Mouse (Mus musculus) large intestine, adult 2 months (tissue): ENCODE measurements at regions not wholly inside any gene's neighbourhood (a gene's known extent, or its start where the extent isn't known, plus 50 kb on each side); places are given as distances from the start of the nearest gene placed in this dataset.
"Not testable (repeated sequence)": the region's sequence is repeated elsewhere in the genome, so short reads cannot be mapped to it uniquely, and the experiment has no call there.

ENCODE experiments used
- DNase-seq: peaks from one replicate; pipeline ENCODE4 v3.0.0-alpha.2; 2012; ENCODE audit warnings: low read depth, low spot score
- WGBS: fragments of 180-500 bp; shearing (Covaris S2); methylation state at CpG from one replicate; pipeline ENCODE4 v1.1.7; 2018; 5-methylcytosine and 5-hydroxymethylcytosine counted together

DNA sequence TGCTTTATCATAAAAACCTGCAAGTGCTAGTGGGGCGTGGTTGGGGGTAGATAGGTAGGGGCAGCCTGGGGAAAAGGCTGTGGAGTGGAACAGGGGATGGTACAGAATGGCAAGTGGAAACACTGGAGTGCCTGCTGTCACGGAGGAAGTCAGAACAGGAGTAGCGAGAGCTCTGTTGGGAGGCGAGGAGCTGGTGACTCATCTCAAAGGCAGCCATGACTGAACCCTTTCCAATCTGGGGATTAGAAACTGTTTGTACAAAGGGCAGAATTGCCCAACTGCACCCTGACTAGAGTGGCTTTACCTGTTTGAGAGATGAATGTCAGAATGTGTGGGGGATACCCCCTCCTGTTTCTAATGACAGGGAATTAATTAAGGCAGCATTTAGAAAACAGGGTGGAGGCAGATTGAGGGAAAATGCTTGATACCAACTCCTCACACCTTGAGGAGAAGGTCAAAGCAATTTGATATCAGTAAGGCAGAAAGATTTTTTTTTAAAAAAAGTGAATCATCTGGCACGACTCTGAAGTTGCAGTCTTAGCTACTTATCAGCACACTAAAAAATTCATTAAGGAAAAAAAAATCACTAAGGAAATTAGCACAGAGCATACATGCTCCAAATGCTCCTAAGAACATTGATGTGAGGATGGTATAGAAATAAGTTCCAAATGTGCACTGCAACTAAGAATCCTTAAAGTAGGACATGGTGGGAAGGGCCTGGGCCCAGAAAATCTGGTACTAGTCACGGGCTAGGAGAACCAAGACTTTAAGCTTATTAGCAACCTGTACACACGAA is 54.7 kb upstream of the Usp25 start:
- WGBS, result 40% methylated on average over 7 of the region's 7 CpGs
- DNase-seq, result peak; percentile 0

DNA sequence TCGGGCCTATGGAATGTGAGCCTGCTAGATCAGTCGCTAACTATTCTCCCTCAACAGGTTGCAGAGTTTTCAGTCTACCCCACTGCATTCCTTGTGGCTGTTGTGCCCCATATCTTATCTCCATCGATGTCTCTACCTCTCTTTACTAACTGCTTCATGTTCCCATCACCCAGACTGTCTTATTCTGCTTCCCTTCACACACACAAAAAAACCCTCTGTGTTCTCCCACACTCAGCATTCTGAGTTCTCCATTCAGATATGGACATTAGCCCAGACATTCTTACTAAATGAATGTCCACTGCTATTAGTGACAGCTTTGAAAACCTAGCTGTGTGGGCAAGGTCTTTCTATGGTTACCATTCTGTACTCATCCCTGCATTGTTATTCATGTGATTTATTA is 56.0 kb upstream of the Usp25 start:
- WGBS, result 71% methylated on average over 3 of the region's 3 CpGs
- no peak for DNase-seq

DNA sequence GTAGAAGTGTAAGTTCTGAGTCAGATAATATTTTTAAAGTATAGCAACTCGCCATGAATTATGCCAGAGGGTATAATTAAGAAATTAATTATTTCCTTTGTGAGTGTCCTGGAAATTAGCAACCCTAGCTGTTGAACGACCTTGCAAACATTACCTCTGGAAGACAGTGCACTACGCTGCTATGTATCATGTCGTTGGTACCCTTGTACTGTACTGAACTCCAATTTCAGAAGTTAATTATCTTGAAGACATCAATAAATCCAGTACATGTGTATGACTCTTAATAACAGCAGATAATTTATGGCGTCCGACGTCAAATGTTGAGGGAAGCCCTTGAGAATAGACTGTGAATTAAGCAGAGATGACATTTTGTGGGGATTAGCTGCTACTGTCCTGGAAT is 56.4 kb upstream of the Usp25 start:
- 83% methylated on average over 7 of the region's 7 CpGs for WGBS
- DNase-seq, result no peak

DNA sequence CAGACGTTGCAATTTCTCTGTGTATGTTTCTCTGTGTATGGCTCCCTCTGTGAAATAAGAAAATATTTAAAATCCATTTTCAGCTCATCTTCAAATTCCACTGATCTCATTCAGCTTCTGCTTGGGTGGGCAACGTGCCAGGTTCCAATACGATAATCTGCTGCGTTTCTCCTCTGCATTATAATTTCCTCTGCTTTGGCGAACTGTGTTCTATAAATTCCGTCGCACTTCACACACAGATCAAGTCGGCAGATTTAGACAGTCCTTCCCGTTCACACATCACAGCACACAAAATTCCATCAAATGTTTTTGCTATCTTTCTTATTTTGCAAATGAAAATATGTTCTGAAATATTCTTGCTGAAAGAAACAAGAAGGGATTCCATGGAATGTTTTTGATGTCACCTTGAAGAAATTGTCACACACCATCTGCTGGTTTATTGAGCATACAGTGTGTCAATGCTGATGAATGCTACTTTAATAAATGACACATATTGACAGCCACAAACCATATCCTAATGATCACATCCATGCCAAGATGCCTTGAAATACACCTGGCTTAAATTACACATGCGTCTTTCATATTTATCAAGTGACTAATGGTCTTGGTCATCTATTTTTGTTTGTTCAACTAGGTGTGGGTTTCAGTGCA is 62.5 kb upstream of the Usp25 start:
- 67% methylated on average over 10 of the region's 10 CpGs for WGBS
- DNase-seq, result no peak

DNA sequence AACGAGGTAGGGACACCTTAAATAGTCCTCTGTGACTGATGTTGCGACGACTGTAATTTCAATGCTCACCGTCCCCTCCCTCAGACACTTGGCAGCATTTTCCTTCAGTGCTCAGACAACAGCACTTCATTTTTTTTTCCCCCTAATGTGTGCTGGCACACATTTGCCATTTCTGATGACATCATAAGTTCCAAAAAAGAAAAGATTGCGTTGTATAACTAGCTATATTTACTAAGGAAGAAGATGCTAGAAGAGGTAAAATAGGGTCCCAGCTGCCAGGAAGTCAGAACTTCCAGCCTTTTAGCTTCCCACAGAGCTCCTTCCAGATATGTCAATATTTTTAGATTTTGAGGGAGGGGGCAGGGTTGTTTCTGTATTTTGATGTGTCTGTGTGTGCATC is 66.5 kb upstream of the Usp25 start:
- WGBS, result 67% methylated on average over 5 of the region's 5 CpGs
- no peak for DNase-seq

DNA sequence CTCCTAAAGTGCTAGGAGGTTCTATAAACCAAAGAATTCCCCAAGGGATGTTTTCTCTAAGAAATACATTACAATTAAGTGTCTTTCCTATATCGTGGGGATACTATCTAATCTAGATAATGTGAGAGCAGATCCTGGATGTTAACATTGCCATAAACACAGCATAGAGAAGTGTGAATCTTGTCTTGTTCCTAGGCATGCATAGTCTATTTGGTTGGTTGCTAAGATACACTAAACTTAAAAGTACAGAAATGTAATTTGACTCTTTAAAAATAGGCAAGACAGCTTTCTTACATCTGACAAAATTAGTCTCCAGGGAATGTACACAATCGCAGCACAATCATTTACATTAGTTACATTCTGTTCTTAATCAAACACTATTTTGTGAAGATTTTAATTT is 75.4 kb upstream of the Usp25 start:
- 65% methylated on average over 2 of the region's 2 CpGs for WGBS
- DNase-seq, result no peak

DNA sequence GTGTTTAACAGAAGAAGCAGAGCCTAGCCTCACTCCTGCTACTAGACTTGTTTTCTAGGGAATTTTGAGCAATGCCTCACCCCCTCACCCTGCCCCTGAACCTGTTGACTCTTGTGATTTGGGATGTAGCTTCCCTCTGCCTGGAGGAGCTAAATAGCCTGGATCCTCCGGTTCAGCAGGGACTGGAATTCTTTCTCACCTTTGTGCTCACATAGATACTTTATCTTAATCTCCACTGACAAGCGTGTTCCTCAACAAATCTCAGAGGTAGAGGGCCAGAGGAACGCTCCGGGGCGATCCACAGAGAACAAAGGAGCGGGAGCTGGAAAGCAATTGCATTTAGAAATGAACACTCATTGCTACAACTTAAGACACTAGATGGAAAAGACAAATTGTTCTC is 85.6 kb upstream of the Usp25 start:
- WGBS, result 67% methylated on average over 6 of the region's 6 CpGs
- DNase-seq, result no peak

DNA sequence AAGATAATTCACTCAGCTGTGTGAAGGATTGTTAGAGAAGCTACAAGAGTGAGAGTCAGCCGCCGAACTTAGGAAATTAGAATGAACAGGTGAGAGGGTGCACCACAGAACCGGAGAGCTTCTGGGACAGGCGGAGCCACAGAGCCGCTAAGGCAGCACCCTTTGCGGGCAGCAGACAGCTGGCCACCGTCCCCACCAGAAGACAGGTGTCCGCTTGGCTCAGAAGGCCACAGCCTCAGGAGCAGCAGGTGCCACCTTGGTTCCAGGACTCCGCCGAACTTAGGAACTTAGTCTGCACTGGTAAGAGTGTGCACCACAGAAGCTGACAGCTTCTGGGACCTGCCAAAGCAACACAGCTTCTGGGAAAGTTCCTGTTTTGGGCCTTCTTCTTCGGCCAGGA is 93.4 kb upstream of the Usp25 start:
- WGBS, result 93% methylated on average over 11 of the region's 11 CpGs
- DNase-seq, result not testable (repeated sequence)

DNA sequence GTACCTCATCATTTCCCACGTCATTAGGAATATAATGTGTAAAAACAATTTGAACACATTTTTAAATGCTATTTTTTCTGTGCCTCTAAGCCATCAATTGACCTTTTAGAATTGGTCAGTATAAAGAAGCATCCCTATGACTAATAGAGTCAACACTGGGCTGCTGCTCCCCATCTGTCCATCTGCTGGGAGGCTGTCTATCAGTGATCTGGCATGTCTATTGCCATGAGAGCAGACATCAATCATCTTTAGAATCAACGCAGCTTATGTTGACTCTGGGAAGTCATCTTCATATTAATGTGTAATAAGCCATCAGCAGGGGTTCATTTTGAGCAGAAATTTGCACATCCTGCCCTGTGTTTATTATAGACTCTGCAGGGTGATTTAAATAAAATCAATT is 94.9 kb upstream of the Usp25 start:
- DNase-seq, result no peak
- WGBS, result 74% methylated on average over 2 of the region's 2 CpGs

DNA sequence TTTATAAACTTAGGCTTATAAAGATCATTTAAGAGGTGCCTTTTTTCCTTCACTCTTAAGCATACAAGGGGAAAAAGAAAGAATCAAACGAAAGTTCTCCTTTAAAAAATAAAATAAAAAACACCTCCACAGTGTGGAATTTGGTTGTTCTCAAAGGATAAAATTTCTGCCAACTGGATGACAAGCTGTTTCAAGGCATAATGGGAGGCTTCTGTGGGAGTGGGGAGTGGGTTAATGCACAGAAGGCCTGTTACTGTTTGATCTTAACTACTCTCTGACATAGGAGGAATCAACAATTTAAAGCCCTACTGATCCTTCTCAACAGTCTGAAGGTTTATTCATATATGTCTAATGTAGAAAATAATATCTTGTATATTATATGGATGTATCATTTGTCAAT is 99.2 kb upstream of the Usp25 start:
- WGBS, result 48% methylated on average over 1 of the region's 1 CpGs
- no peak for DNase-seq

DNA sequence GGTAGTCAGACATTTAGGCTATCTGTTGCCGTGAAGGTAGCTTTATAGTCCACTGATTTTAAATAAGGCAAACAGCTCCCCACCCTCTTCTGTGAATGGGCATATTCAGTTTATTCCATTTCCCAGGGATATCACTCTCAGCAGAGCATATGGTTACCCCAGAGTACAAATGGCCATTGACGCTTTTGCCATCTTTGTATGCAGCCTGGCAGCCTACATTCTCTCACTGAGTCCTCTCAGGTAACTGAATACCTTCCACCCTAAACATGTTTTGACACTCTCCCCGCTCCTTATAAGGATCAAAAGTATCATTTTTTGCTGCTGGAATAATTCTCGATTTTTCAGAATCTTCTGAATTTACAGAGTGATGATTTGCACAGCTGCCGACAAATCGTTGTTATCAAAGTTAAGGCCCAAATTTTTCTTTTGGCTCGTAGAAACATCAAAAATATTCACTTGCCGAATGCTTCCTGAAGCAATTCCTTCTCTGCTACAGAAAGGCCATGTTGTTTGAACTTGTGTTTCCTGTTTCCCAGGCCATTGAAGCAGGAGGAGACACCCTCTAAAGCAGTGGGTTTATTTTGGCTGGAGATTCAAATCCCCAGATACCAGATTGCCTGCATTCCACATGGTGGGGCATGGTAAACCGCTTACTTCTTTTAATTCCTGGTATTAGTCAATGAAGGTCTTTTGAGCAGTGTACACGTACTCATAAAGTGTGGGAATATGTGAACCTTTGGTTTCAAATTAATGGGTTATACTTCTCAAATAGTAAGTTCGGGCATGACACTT is 108.1 kb upstream of the Usp25 start:
- 73% methylated on average over 11 of the region's 11 CpGs for WGBS
- DNase-seq, result no peak

DNA sequence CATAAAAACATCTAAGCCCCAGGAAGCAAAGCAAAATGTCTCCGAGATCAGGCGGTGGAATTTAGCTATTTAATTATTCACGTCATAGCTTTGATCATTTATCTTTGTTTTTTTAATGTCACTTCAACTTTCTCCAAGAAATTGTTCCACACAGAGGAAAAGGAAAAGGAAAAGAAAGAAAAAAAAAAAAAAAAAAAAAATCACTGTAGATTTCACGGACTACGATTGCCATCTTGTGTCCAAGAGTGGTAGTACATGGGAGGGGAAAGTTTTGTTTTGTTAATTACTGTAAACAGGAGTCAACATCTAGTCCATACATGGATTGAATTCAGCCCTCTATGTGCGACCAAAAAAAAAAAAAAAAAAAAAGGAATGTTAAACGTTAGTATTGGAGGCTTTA is 114.4 kb upstream of the Usp25 start:
- 6% methylated on average over 7 of the region's 7 CpGs for WGBS
- DNase-seq, result no peak

DNA sequence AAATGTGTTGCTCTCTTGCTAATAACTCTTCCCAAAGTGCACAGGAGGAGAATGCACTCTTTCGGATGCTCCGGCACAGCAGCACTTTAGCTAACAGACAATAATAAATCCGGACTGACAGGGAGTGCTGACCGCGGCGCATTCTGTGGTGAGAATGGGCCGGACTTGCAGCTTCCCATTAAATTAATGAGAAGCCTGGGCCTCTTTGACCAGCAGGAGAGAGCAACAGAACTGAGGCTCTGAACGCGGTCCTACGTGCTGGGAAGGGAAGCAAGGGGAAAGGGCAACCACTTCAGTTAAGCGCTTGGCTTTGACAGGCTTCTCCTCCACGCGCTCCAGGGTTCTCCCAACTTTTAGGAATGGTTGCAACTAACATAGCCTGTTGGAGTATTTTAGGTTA is 117.2 kb upstream of the Usp25 start:
- WGBS, result 24% methylated on average over 13 of the region's 13 CpGs
- no peak for DNase-seq

DNA sequence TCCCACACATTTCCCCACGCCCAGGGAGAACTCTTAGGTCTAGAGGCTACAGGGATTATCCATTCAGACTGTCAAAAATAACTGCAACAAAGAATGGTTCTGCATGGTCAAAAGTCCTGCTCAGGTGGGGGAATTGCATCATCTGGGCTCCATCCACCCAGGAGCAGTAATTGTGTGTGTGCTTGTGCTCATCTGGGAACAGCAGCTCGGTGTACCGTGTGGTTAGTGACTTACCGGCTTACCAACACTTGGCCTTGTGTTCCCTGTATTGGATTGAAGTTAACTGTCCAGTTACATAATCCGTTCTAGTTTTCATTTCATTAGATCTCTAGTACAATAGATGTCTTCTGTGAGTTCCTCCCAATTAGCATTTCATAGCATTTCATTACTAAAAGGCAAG is 117.7 kb upstream of the Usp25 start:
- WGBS, result 73% methylated on average over 5 of the region's 5 CpGs
- no peak for DNase-seq

DNA sequence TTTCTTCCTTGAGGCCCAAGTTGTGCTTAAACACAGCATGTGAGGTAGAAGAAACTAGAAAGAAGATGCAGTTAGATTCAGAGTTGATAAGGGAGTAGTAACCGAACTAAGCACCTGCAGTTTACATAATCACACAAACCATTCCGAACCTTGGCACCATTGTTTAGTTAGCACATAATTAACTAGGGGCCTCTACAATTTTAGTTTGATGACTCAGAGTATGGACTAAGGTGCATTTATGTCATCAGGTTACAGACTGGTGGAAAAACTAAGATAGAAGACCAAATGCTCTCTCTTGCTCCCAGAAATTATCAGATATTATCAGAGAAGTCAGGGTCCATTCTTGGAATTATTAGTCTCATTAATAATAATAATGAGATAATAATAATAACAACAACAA is 134.9 kb upstream of the Usp25 start:
- DNase-seq, result no peak
- 39% methylated on average over 2 of the region's 2 CpGs for WGBS

DNA sequence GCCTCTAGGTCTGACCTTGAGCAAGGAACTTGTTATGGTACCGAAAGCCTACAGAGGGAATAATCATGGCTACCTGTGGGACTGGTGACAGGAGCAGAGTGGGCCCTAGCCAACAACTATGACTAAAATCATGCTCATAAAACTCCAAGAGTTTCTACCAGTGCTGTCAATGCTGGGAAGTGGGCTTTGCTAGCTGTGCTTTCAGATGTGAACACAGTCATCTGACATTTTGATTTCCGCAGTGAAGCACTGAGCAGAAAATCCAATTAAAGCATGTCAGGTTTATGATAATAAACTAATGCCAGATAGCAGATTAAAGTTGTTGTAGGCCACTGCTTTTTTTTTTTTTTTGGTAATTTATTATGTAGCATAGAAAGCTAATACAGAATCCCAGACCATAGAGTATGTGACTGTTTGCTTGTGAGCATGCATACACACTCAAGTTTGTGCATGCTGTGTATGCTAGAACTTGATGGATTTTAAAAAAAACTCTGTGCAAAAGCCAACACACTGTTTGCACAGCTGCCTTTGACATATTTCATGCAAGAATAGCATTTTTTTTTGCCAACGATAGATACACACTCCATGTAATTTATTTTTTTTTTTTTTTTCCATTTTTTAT is 138.0 kb upstream of the Usp25 start:
- 78% methylated on average over 3 of the region's 3 CpGs for whole genome bisulfite sequencing
- DNase-seq, result no peak

DNA sequence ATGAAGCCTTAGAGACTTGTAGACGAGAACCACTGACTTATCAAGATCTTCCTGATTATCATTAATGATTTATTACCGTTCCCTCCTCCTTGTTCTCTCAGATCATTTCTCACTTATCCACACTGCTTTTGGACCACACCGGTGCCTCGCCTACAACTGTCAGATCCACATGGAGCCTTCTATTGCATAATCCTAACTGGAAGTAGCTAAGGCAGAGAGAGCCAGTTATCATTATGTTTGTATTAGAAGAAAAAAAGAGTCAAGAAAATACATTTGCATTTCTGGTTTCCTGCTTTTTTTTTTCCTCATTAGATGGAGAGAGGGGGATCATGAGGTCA is 147.1 kb upstream of the Usp25 start:
- DNase-seq, result no peak
- WGBS, result 25% methylated on average over 4 of the region's 4 CpGs

DNA sequence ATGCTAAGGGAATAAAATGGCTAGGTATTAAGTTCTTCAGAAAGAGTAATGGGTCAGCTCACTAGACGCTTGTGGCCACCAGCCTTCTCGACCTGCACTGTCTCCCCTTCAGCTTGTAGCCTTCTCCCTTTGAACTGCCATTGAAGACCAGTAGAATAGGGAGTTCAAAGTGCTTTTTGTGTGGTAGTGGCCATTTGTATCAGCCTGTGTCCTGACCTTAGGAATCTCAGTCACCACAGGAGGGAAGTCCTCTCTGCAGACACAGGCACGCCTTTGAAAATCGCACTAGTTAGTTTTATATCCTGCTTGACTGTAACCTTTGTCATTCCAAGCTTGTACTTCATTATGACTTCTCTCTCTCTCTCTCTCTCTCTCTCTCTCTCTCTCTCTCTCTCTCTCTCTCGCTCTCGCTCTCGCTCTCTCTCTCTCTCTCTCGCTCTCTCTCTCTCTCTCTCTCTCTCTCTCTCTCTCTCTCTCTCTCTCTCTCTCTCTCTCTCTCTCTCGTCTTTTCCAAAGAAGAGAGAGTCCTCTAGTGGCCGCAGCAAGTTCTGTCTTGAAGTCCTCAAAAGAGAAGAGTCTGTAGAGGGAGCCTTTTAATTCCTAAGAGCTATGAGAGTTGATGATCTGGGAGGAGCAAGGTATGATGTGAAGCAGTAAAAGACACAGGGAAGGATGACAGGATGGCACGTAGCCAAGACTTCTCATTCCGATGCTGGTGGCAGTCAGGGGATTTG is 147.6 kb upstream of the Usp25 start:
- 22% methylated on average over 8 of the region's 12 CpGs for WGBS
- DNase-seq, result no peak

DNA sequence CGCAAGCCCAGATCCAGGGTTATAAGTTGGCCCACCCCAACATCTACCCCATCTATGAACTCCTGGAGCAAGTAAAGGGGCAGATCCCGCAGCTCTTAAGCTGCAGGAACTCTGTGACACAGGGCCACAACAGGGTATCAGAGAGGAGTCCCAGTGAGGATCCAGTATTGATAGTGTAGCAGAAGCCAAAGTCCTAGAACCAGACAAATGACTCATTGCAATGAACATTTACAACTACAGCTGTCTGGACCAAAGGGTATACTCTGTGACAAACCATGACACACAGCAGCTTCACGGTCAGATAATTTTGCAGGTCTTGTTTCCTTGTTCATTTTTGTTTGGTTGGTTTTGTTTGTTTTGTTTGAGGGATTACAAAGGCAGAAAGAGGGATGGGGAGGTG is 149.1 kb upstream of the Usp25 start:
- no peak for DNase-seq
- WGBS, result 66% methylated on average over 3 of the region's 3 CpGs

DNA sequence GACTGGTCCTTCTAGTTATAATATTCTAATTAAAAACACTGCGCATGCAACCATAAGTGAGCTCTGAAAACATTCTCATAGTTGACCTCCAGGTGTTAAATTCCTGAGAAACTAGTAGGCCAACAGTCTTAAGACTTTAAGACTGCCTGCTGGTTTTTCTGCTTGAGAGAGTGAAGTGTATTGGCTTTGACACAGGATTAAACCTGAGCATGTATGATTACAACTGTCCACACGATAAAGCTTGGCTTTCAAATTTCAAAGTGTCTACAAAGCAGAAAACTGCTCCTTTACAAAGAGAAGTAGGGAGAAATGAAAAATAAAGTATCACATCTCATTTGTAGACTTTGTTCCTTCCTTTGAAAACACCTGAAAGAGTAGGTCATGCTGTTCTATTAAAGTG is 157.7 kb upstream of the Usp25 start:
- 92% methylated on average over 2 of the region's 2 CpGs for WGBS
- DNase-seq, result no peak
